Mouse (Mus musculus) midbrain, postnatal 0 days (tissue): ENCODE measurements at regions not wholly inside any gene's neighbourhood (a gene's known extent, or its start where the extent isn't known, plus 50 kb on each side); places are given as distances from the start of the nearest gene placed in this dataset.

Experiments
- ATAC-seq: fragments of 200-750 bp; cut with Nextera tagmentation; 2 replicates; pipeline ENCODE4 v1.8.0; 2017; ENCODE audit warnings: moderate number of reproducible peaks, mild to moderate bottlenecking, moderate TSS enrichment, moderate library complexity; ENCODE audit not compliant: low FRiP score
- DNase-seq: peaks from one replicate; pipeline ENCODE4 v3.0.0-alpha.2; 2015; ENCODE audit warnings: low spot score
- H3K27ac ChIP-seq: fragments of 300-500 bp; sonication (generic); 2 replicates; pipeline ENCODE4 v1.5.1; 2014; ENCODE audit warnings: low read depth, mild to moderate bottlenecking, low read length, mixed read lengths
- H3K27me3 ChIP-seq: fragments of 300-500 bp; sonication (generic); 2 replicates; pipeline ENCODE4 v1.6.1; 2014; ENCODE audit warnings: low read length, control low read depth, mixed read lengths; ENCODE audit not compliant: insufficient read depth
- H3K36me3 ChIP-seq: fragments of 300-500 bp; sonication (generic); 2 replicates; pipeline ENCODE4 v1.6.1; 2014; ENCODE audit warnings: low read length, control low read depth, mixed read lengths; ENCODE audit not compliant: insufficient read depth
- H3K4me1 ChIP-seq: fragments of 300-500 bp; sonication (generic); 2 replicates; pipeline ENCODE4 v1.6.1; 2014; ENCODE audit warnings: mild to moderate bottlenecking, control low read depth, antibody characterized with exemption, low read length, mixed read lengths; ENCODE audit not compliant: insufficient read depth
- H3K4me2 ChIP-seq: fragments of 300-500 bp; sonication (generic); 2 replicates; pipeline ENCODE4 v1.6.1; 2014; ENCODE audit warnings: low read depth, mild to moderate bottlenecking, low read length, mixed read lengths; ENCODE audit not compliant: poor library complexity, severe bottlenecking
- H3K4me3 ChIP-seq: fragments of 300-500 bp; sonication (generic); 2 replicates; pipeline ENCODE4 v1.5.1; 2014; ENCODE audit warnings: low read depth, mild to moderate bottlenecking, low read length, moderate library complexity
- H3K9ac ChIP-seq: fragments of 300-500 bp; sonication (generic); replicated peaks from 2 replicates; pipeline ENCODE4 v1.6.1; 2014; ENCODE audit warnings: mild to moderate bottlenecking, low read length, moderate library complexity, mixed read lengths; ENCODE audit not compliant: poor library complexity, severe bottlenecking
- H3K9me3 ChIP-seq: fragments of 300-500 bp; sonication (generic); 2 replicates; pipeline ENCODE4 v1.6.1; 2016; ENCODE audit warnings: low read length, control low read depth
- CTCF ChIP-seq: IDR thresholded peaks from 2 replicates; pipeline ENCODE4 v1.5.1; 2016; ENCODE audit warnings: antibody characterized with exemption, mild to moderate bottlenecking
- WGBS: fragments of 180-500 bp; shearing (Covaris S2); extraction: QIAGEN DNeasy Blood & Tissue Kit; methylation state at CpG from one replicate; pipeline ENCODE4 v1.1.7; 2014; 5-methylcytosine and 5-hydroxymethylcytosine counted together

- H3K9me3 ChIP-seq = no peaks in the 10 kb centered on the region
- no peak for DNase-seq
- WGBS = 87% methylated on average over 7 of the region's 7 CpGs
- no peak for ATAC-seq
- no peak overlapping the region for H3K9ac ChIP-seq
- no peak overlapping the region for H3K4me2 ChIP-seq
- no peaks in the 10 kb centered on the region for H3K4me1 ChIP-seq
- no peak overlapping the region for H3K4me3 ChIP-seq
- H3K27ac ChIP-seq = no peak overlapping the region
- H3K27me3 ChIP-seq = no peaks in the 10 kb centered on the region
- no peak for TF ChIP-seq CTCF
- no peaks in the 10 kb centered on the region for H3K36me3 ChIP-seq
These were observed 57.2 kb upstream of the Epha3 start for GRCm38 (mm10) chr16:63921146-63921545.
